Mouse (Mus musculus) adrenal gland, adult 8-10 months (tissue): Measurements from ENCODE around the gene Chst1. TPM values are rescaled to one million over a fixed set of nuclear protein-coding genes. Genes with fewer than 3 reads are reported as not detected.

ENCODE experiments used
- DNase-seq: peaks from one replicate; pipeline ENCODE4 v3.0.0; 2022
- total RNA-seq, 4 experiments: library from RNA; stranded (reverse); gene quantifications; 2 replicates each; pipeline ENCODE4 v1.2.4; 2022

Chst1 gene
- total RNA-seq, result 10 to 100 TPM; 10.3 to 25.3 (median 16.5) TPM

DNA sequence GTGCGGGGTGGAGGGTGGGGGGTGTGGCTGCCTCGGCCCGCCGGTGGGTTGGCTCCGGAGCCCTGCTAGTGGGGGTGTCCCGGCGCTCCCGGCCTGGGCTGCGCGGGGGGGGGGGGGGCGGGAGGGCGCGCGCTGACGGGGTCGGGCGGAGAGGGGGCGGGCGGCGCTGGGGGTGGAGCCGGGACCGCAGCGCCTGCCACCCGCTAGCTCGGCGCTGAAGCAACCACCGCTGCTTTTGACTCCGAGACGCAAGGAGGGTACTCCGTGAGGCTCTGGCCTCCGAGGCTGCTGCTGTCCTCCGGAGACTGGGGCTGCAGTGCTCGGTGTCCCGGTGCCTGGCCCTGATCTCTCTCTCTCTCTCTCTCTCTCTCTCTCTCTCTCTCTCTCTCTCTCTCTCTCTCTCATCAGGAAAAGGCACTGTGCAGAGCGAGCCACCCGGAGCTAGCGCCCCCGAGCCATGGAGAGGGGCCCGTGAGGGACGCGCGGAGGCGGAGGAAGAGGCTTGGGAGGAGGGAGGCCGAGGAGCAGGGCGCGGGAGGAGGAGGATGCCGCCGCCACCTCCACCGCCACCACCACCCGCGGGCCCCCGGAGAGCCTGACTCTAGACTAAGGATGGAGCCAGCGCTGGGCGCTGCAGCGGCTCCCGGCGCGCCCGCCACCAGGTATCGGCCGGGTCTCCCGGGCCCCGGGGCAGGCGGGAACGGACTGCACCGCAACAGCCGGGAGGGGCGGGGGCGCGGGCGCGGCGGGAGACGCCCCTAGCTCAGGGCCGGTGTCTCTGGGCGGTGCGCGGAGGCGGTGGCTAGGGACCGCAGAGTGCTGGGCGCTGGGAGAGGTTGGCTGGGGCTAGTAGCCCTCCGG, at the start of gene Chst1:
Chst1 (plus strand) TSS at position 221 of the 861 bp plus-strand sequence.
- no peak for DNase-seq

DNA sequence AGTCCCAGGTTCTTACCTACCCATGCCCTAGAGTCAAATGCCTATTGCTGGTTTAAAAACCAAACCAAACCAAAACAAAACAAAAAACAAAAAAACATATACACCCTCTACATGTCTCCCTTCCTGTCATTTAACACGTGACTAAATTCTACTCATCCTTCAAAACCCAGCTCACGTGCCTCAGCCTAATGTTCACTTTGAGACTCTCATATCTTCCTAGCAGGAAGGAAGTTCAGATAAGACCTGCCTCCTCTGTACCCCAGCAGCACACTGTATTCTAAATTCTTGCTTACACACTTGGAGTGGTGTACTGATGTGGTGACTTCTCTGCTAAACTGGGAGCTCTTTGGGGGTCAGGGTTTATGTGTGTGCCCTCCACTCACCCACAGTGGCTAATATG, 49.5 kb upstream of the Chst1 start:
- DNase-seq, result no peak

DNA sequence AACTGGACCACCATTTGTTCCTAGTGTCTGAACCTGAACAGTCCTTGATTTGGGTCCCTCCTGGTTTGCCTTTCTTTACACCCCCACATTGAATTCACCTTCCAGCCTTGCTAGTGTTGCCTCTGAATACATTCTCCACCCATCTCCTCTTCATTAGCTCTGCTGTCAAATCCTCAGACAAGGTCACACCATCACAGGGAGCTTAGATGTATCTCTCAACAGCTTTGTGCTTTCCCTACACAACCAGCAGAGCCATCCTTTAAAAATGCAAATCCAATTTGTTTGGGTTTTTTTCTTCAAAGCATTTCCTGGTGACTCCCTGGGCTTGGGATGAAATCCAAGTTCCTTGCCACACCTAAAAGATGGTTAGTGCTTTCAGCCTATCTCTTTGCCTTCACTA, 45.0 kb upstream of the Chst1 start:
- DNase-seq, result no peak

DNA sequence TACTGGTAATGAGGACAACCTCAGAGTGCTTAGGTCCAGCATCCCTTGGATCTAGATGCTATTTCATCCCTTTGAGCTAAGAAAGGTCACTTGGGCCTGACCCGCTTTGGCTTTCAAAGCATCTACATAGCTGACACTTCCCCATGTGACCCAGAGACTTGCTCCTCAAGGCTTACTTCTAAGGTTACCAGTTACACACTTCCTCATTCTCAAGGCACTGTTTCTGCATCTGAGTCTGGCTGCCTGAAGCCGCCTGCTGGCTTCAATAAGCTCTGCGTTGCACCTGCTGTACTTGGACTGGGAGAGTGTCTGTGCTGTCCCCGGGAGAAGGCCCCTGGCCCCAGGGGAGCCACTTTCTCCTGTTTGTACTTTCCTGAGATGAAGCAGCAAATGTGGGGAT, 36.6 kb upstream of the Chst1 start:
- no peak for DNase-seq

DNA sequence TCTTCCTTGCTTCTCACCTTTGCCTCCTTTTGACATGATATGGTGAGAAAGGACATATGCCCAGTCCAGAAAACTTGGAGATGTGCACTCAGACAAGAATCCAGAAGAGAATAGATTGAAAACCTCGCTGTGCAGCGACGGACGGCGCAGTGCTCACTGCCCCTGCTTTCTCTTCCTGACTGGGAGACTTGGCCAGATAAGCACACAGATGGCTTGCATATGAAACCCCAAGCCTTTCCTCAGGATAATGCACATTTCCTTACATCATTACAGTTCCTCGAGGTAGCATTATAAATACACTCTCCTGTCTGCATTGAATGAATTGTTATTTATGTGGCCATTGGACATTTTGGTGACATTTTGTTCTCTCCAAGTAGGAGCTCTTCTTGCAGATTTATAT, 28.9 kb upstream of the Chst1 start:
- no peak for DNase-seq

DNA sequence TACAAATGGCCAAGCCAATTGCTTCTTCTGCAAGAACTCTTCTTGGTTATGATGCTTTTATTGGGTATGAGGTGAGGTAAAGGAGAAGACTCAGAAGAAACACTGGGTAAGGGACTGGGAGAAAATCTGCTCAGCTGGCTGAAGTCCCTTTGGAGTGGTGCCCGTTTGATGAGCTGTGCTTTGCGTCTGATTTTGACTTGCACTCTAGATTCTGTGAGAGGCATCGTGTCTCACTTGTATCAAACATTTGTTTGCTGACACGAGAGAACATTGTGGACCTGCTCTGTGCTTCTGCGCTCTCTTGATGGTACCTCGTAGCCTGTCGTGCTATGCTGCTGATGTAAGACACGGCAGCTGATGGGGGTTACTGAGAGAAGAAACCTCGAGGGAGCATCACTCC, 21.7 kb upstream of the Chst1 start:
- no peak for DNase-seq

DNA sequence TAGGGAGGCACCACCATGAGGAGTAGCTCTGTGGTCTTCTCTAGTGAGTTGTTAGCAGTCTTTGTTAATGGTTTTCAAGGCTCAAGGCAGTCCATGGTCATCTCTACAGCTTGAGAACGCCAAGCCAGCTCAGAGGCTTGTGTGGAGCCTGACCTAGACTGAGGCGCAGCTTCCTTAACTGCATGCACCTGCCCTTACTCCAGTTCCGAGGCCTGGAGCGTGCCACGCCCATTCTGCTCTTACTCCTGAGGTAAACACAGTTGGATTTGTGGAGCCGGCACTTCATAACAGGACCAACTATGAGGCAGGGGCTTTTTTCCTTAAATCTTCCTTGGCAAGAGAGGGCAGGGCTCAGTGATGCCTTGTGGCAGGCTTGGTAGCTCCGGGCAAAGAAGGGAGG, 18.2 kb upstream of the Chst1 start:
- DNase-seq, result no peak

DNA sequence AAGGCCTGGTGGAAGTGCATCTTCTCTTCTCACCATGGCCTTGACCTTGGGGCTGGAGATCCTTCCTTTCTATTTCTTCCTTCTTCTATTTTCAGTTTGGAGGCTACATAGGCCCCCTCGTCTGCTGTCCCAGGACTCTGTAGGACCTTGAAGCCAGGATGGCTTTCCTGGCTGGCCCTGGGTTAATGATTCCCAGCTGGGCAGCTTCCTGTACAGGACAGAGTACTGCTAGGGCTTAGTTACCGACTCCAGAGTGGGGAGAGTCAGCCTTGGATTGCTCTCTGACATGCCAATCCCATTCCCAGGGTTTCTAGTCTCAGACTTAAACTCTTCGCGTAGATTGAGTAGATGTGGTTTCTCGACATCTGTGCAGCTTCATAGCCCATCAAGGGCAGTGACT, 16.9 kb upstream of the Chst1 start:
- no peak for DNase-seq

DNA sequence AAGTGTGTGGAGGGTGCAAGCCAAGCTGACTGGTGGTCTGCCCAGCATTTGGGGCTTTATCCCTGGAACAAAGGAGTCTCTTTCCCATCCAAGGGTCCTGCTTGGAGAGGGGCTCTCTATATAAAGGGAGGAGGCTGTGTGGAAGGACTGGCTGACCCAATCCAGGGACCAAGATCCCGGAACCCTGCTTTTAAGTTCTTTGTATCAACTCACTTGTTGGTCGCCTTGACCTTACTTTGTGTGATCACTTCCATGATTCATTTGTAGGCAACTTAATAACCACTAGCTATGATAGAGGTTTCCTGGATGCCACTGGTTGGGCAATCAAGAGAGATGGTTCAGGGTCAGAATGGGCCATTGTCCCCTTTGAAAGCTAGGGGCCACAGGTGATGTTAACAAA, 11.7 kb upstream of the Chst1 start:
- DNase-seq, result no peak

DNA sequence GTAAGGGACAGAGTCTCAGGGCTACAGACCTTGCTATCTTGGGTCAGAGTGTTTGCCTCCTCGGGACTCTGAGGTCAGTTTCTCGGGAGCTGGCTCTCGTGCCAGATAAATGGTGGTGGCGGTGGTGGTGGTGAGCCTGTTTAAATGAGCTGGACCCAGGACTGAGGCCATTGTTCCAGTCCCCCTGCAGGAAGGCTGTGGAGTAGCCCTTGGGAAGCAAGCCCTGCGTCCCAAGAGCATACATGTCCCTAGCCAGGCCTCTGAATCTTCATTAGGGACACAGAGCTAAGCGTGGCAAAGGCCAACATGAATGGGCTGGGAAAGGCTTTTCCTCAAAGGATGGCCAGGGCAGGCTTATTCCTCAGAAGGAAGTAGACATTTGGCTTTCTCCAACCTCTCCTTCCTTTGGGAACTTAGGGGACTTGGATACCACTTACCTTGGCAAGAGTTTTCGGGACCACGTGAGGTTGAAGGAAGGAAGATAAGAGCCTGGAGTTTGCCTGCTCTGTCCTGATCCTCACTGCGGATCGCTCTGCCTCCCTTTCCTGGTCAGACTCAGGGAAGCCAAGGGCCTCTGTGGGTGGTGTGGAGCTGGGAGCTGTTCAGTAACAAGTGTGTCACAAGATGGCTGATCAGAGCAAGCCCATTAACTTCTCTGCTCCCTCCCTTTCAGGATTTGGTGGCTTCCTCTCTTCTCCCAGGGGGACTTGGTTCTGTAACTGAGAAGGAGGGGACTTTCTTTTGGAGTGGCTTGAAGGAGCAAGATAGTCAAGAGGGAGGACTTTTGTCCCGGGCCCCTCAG, 4.4 kb upstream of the Chst1 start:
- DNase-seq, result no peak

DNA sequence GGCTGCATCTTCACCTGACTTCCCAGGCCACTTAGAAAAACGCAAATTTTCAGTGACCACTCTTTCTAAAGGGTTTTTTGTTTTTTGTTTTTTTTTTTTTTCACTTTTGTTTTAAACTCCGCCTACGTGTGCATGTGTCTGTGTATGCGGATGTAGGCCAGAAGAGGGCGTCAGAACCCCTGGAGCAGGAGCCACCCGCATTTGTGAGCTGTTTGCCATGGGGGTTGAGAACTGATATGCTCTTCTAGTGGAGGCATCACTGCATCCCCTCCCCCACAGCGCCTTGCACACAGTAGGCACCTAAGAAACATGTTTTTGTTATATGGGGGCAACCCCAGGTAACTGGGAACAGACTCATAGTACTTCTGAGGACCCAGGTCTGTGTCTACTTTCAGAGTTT, 2.2 kb upstream of the Chst1 start:
- DNase-seq, result no peak

DNA sequence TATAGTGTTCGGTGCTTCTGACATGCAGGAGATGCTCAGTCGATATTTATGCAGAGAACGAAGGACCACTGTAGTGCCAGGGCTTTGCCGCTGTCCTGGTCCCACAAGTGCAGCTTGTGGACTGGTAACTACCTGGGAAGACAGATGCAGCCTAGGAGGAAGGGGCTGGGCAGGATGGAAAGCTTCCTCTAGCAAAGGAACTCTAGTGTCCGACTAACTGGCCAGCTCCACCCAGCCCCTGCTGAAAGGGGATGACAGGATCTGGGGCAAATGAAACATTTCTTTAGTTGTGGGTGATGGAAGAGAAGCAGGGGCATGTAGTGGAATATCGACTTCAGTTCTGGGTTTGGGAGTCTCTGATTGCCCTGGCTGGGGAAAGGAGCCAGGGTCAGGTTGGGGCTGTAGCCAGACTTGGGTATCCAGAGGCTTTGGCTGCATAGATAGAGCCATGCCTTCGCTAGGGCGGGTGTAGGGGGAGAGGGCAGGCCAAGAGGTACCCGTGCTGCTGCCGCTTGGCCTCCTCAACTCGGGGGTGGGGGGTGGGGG, 493 bp upstream of the Chst1 start:
- no peak for DNase-seq

DNA sequence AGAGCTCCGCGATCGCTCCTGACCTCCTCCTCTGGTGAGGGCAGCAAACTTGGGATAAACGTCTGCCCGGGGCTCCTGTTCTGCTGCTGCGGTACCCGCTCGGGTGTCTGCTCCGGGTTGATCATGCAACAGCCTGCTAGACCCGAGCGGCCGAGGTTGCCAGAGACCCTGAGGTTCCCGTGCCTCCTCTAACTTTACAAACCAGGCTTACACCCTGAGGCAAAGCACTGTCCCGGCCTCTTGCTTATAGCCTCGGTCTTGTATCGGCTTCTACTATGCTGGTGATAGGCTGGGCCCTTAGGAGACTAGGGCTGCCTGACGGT, 802 bp downstream of the Chst1 start:
- DNase-seq, result no peak

DNA sequence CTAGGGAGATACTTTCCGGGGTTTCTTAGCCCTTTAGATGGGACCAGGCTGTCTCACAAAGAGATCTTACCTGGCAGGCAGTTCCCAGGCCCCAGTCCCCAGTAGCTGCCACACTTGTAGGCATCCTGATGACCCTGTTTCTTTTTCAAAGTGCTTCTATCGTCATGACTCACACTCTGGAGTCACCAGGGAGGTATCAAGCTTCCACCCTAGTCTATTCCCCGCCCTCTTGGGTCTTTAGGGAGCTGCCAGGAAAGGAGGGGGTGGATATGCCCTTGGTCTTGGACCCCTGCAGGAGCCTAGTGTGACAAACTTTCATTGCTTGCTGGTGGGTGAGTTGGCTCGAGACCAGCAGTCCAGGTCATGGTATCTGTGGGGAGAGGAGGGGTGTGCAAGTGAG, 1.7 kb downstream of the Chst1 start:
- DNase-seq, result no peak

DNA sequence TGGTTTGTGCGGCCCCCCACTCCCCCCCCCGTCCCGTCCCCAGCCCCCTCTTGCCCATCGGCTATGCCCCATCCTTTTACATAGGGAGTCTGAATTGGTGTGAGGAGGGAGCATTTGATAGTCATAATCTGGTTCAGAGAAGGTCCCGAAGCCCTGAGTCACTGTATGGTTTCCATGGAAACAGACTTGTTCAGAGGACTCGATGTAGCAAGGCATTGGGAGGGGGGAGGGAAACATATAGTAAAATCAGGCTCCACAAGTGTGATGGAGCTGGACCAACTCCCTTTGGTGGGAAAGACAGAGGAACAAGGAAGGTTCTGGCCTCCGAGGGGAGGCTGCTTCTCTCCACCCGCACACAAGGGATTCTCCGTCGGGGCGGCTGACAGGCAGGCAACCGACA, 2.6 kb downstream of the Chst1 start:
- DNase-seq, result no peak

DNA sequence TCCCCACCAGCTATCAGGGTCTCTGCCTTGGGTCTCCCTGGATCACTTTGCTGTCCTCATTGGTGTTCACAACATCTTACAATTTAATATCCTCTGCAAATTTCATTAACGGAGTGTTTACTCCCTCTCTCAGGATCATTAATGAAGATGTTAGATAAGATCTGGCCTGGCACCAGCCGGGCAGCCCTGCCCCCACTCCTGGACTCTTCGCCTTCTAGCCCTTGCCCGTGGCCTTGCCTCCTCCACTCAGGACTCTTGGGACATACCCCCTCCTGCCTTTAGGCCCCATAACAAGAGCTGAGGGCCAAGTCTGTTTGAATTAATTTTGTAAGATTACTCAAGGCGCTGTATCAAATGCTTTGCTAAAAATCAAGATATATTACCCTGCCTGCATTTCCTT, 4.1 kb downstream of the Chst1 start:
- no peak for DNase-seq

DNA sequence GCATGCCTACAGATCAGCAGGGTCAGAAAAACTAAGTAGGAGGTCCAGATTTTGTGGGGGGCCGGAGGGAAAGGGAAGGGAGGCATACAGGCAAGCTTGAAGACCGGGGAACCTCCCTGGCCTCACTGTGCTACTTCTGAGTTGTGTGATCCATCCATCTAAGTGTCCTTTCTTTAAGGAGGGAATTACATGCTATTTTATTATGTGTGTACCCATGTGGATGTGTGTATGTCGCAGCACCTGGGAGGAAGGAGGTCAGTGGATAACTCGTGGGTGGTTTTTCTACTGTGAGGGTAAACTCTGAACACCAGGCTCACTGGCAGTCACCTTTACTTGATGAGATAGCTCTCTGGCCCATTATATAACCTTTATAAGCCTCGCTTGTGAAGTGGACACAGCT, 5.1 kb downstream of the Chst1 start:
- no peak for DNase-seq

DNA sequence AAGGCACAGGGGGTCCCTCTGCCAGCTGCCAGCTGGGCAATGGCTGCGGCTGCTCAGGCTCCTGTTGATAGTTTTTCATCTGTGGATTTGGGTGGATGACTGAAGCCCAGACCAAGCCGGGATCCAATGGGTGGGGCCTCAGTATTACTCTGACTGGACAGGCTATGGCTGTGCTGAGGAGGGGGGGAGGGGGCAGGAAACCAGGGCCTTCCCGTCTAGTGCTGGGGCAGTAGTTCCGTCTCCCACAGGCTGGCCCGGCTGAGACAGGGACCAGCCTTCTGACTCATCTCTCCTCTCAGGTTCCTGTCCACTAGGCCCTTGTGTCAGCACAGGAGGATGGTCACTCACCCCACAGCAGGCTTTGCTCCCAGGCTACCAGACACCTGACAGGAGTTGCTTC, 6.5 kb downstream of the Chst1 start:
- DNase-seq, result no peak

DNA sequence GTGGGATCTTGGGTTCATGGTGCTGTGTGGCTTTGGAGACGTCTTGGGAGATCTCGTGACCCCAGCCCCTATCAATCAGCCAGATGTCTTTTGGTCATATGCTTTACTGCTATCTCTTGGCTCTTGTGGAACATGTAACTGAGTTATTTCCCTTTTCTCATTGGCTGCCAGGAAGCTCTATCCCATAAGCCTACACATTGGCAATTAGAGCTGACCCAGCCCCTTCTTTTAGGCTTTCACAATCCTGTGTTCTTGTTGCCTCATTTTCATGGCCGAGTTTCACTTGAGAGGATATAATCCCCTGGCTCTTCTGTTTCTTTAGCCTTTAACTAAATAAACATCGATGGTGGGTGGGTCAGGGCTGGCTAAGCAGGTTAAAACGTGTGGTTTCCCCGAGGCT, 7.6 kb downstream of the Chst1 start:
- DNase-seq, result no peak

DNA sequence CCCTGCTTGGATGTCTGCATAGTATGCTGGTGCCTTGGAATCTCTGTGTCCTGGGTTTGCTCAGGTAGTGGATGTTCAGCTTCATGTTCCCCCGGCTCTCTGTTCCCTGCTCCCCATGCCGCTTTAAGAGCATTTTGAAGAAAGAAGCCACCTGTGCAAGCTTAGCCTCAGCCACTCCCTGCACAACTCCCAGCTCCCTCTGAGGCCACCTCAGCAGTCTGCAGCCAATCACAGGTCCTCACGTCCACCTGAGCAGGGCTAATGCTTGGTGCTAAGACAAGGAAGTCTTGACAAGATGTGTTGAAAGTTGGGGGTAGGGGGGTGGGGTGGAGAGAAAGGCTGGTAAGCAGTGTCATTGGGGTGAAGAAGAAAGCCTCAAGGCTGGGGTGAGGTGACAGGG, 8.1 kb downstream of the Chst1 start:
- no peak for DNase-seq

DNA sequence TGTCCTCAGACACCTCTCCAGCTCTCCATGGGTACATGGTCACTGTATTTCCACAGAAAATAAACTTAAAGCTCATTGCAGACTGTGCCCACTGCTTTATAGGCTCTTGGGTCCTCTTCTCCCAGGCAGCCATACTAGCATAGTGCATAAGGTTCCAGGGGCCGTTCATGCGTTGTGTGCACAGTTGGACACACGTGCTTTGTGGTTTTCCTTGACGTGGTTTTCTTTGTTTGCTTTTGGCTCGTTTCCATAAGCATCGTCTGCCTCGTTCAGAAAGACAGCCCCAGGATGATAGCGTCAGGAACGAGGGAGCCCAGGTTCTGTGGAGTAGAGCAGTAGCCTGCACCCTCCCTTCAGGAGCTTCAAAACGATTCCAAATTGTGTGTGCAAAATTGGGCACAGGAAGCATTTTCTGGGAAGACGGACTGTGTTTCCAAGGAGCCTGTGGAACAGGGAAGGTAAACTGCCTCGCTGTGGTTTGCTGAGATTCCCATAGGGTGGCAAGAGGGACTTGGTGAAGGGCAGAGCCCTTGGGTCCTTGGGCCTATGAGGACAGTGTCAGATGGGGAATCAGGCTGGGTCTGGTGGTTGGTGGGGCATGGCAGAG, 8.6 kb downstream of the Chst1 start:
- DNase-seq, result no peak

DNA sequence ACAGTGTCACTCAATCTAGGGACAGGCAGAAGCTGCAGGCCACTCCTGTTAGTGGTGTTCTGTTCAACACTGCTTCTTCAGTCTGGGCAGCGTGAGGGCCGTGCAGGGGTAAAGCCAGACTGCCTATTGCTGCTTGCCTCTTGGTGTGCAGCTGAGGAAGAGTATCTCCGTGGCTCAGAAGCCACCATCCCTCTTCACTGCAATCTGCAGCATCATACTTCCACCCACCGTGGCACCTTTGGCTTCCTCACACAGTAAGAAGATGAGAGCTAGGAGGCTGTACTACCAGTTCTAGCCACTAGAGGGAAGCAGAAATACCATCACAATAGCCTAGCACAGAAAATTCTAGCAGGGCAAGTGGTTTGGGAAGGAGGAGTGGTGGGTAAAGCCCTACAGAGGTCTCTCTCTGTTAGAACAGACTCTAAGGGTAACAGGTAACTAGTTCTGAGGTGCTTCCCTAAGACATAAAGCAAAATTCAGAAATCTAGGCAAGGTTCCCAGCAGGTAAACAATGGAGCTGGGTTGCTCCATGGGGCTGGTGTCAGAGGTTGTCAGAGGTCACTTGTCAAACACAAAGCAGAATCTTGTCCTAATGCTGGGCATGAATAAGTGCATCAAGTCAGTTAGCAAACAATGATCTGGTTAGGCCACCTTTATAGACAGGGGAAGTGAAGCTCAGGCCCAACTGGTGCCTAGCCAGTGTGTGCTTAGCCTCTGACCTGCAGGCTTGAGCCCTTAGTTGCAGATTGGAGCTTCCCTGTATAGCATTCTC, 9.5 kb downstream of the Chst1 start:
- no peak for DNase-seq
